Mouse (Mus musculus): ENCODE measurements around the gene Sec31a.

GRCm38 (mm10) chr5:100335581-100336080 lies 80.4 kb downstream of the Sec31a start:
- TF ChIP-seq POLR2A (IDR thresholded peaks at IDR 0.05; ENCODE audit: borderline replicate concordance, control insufficient read depth, low read depth, low read length) = no peak
- no peak for TF ChIP-seq CTCF (IDR thresholded peaks at IDR 0.05; ENCODE audit: control insufficient read depth, insufficient read depth, low read length)
